Mouse (Mus musculus): ENCODE results near the gene Ptprd. TPM values are rescaled to one million over a fixed set of nuclear protein-coding genes. Genes with fewer than 3 reads are reported as not detected.

The Ptprd gene
- polyA plus RNA-seq, 1 experiment from 2014 or later = 14.9 TPM

DNA sequence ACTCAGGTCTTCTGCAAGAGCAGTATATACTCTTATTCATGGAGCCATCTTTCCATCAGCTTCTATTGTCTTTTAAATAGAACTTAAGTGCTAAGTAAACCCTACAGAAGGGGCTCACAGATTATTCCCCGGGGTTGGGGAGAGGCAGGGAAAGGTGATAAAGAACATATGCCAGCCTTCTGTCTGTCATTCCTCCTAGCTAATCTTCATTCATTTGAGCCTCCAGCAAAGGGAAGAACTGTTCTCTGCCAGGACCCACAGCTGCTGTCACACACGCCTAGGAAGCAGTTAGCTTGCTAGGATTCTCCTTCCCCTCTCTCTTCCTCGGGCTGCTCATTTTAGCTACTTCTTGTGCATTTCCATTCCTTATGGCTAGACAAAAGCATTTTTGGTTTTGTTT, 2205.0 kb downstream of the Ptprd start:
- 40% methylated on average over 3 of the region's 3 CpGs for WGBS
- ATAC-seq (peak; percentile 46), DNase-seq (ENCODE audit: low spot score) (peak; percentile 34)
- Histone ChIP-seq H3K9ac (replicated peaks; ENCODE audit: low read depth) (no peak overlapping the region), H3K36me3 (ENCODE audit: insufficient read depth, low read length) (no peaks in the 10 kb centered on the region), H3K27me3 (replicated peaks; ENCODE audit: insufficient read depth, low read length) (no peaks in the 10 kb centered on the region), H3K27ac (ENCODE audit: low read length) (peak overlapping the region; percentile 1; the same call in 1 of the 2 replicates), H3K9me3 (ENCODE audit: low read length) (no peaks in the 10 kb centered on the region), H3K4me2 (replicated peaks; ENCODE audit: low read depth, low read length) (no peak overlapping the region), H3K4me3 (ENCODE audit: low read depth, low read length) (no peak overlapping the region), H3K4me1 (ENCODE audit: insufficient read depth, low read depth, low read length) (no peaks in the 10 kb centered on the region)
- TF ChIP-seq EP300 (IDR thresholded peaks at IDR 0.05) = no peak
- no peak for TF ChIP-seq CTCF (IDR thresholded peaks at IDR 0.05)

DNA sequence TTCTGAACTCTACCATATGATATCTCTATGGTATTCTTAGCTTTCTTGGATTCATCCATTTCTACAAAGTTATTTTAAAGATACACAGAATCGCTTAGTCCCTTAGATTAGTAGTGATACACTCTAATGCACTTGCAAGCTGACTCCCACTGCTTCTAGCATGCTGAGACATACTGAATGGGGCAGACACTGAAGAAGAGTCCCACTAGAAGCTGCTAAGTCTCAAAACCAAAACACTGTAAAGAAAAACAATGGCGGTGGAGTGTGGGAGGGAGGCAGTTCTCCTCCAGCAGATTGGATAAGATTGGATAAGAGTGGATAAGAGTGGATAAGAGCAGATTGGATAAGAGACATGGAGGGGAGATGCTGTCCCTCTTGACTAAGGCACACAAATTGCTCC, 2207.6 kb downstream of the Ptprd start:
- H3K36me3 ChIP-seq (ENCODE audit: insufficient read depth, low read length) = no peaks in the 10 kb centered on the region
- no peaks in the 10 kb centered on the region for H3K4me1 ChIP-seq (ENCODE audit: insufficient read depth, low read depth, low read length)
- no peak for DNase-seq (ENCODE audit: low spot score)
- no peaks in the 10 kb centered on the region for H3K9me3 ChIP-seq (ENCODE audit: low read length)
- H3K9ac ChIP-seq (replicated peaks; ENCODE audit: low read depth) = no peak overlapping the region
- no peak for ATAC-seq
- no peak overlapping the region for H3K4me2 ChIP-seq (replicated peaks; ENCODE audit: low read depth, low read length)
- 84% methylated on average over 2 of the region's 2 CpGs for WGBS
- TF ChIP-seq EP300 (IDR thresholded peaks at IDR 0.05) = no peak
- no peak for TF ChIP-seq CTCF (IDR thresholded peaks at IDR 0.05)
- H3K4me3 ChIP-seq (ENCODE audit: low read depth, low read length) = no peak overlapping the region
- no peaks in the 10 kb centered on the region for H3K27me3 ChIP-seq (replicated peaks; ENCODE audit: insufficient read depth, low read length)
- no peak overlapping the region for H3K27ac ChIP-seq (ENCODE audit: low read length)

DNA sequence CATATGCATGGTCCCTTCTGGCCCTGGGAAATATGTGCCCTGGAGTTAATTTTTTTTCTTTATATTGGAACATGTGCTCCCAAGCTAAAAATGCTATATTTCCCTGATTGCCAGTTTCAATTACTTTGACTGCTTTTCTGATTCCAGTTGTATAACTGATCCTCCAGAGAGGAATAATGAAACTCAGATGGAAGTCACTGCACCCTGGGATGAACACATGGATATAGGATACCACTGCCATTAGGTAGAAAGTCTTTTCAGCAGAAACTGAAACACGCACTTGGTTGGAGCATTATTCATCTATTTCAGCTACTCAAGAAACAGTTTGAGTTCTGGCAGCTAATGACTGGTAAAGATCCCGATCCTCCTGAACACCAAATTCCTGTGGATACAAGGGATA, 2211.5 kb downstream of the Ptprd start:
- no peaks in the 10 kb centered on the region for H3K4me1 ChIP-seq (ENCODE audit: insufficient read depth, low read depth, low read length)
- WGBS = 92% methylated on average over 2 of the region's 2 CpGs
- H3K4me2 ChIP-seq (replicated peaks; ENCODE audit: low read depth, low read length) = no peak overlapping the region
- TF ChIP-seq EP300 (IDR thresholded peaks at IDR 0.05) (no peak), CTCF (IDR thresholded peaks at IDR 0.05) (no peak)
- H3K4me3 ChIP-seq (ENCODE audit: low read depth, low read length) = no peak overlapping the region
- H3K9ac ChIP-seq (replicated peaks; ENCODE audit: low read depth) = no peak overlapping the region
- H3K27ac ChIP-seq (ENCODE audit: low read length) = no peak overlapping the region
- H3K36me3 ChIP-seq (ENCODE audit: insufficient read depth, low read length) = no peaks in the 10 kb centered on the region
- ATAC-seq (no peak), DNase-seq (ENCODE audit: low spot score) (no peak)
- H3K9me3 ChIP-seq (ENCODE audit: low read length) = no peaks in the 10 kb centered on the region
- no peaks in the 10 kb centered on the region for H3K27me3 ChIP-seq (replicated peaks; ENCODE audit: insufficient read depth, low read length)

- no peaks in the 10 kb centered on the region for H3K27me3 ChIP-seq (replicated peaks; ENCODE audit: insufficient read depth, low read length)
- no peaks in the 10 kb centered on the region for H3K36me3 ChIP-seq (ENCODE audit: insufficient read depth, low read length)
- H3K9ac ChIP-seq (replicated peaks; ENCODE audit: low read depth) = no peak overlapping the region
- H3K4me3 ChIP-seq (ENCODE audit: low read depth, low read length) = no peak overlapping the region
- DNase-seq (ENCODE audit: low spot score) = no peak
- WGBS = 48% methylated on average over 4 of the region's 4 CpGs
- H3K27ac ChIP-seq (ENCODE audit: low read length) = no peak overlapping the region
- TF ChIP-seq EP300 (IDR thresholded peaks at IDR 0.05) (no peak), CTCF (IDR thresholded peaks at IDR 0.05) (no peak)
- H3K9me3 ChIP-seq (ENCODE audit: low read length) = no peaks in the 10 kb centered on the region
- no peaks in the 10 kb centered on the region for H3K4me1 ChIP-seq (ENCODE audit: insufficient read depth, low read depth, low read length)
- no peak overlapping the region for H3K4me2 ChIP-seq (replicated peaks; ENCODE audit: low read depth, low read length)
- no peak for ATAC-seq
Observed at GRCm38 (mm10) chr4:75995841-75996240, 2215.9 kb downstream of the Ptprd start.

DNA sequence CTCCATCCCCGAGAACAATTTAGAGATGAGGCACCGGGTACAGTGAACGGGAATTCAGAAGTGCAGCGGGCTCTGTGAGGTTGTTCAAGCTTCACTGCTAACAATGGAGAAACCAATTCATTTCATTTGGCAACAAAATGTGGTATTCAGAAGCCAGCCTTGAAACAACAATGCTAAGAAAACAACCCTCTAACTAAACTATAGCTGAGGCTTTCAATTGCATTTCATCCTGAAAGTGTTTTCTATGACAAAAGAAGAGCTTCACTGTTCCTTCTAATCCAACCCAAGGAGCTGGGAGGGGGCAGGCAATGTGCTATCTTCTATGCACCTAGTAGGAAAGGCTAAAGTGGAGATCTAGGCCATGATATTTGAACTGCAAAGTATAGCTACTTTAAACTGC, 2217.2 kb downstream of the Ptprd start:
- Histone ChIP-seq H3K27ac (ENCODE audit: low read length) (no peak overlapping the region), H3K4me2 (replicated peaks; ENCODE audit: low read depth, low read length) (no peak overlapping the region), H3K9ac (replicated peaks; ENCODE audit: low read depth) (no peak overlapping the region), H3K36me3 (ENCODE audit: insufficient read depth, low read length) (no peaks in the 10 kb centered on the region), H3K9me3 (ENCODE audit: low read length) (no peaks in the 10 kb centered on the region), H3K27me3 (replicated peaks; ENCODE audit: insufficient read depth, low read length) (no peaks in the 10 kb centered on the region), H3K4me3 (ENCODE audit: low read depth, low read length) (no peak overlapping the region), H3K4me1 (ENCODE audit: insufficient read depth, low read depth, low read length) (no peaks in the 10 kb centered on the region)
- 82% methylated on average over 4 of the region's 4 CpGs for WGBS
- no peak for ATAC-seq
- no peak for DNase-seq (ENCODE audit: low spot score)
- TF ChIP-seq EP300 (IDR thresholded peaks at IDR 0.05) (no peak), CTCF (IDR thresholded peaks at IDR 0.05) (no peak)

DNA sequence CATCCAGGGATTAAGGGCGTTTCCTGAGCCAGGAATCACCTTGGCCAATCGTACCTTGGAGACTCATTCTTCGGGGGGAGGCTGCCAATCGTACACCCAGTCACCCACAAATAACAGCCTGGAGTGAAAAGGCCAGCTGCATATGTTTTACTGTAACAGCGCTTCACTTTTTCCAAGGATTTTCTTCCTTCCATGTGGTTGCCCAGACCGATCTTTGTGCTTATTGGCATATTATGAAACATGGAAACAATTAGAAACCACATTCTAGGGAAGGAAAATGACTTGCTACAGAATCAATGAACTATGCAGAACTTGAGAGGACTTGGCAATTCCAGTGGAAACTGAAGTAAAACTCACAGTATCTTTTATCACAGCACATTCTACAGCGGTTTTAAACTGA, 2218.7 kb downstream of the Ptprd start:
- H3K36me3 ChIP-seq (ENCODE audit: insufficient read depth, low read length) = no peaks in the 10 kb centered on the region
- H3K27me3 ChIP-seq (replicated peaks; ENCODE audit: insufficient read depth, low read length) = no peaks in the 10 kb centered on the region
- WGBS = 88% methylated on average over 7 of the region's 7 CpGs
- H3K4me2 ChIP-seq (replicated peaks; ENCODE audit: low read depth, low read length) = no peak overlapping the region
- ATAC-seq (no peak), DNase-seq (ENCODE audit: low spot score) (no peak)
- H3K27ac ChIP-seq (ENCODE audit: low read length) = no peak overlapping the region
- no peak overlapping the region for H3K9ac ChIP-seq (replicated peaks; ENCODE audit: low read depth)
- TF ChIP-seq CTCF (IDR thresholded peaks at IDR 0.05) (no peak), EP300 (IDR thresholded peaks at IDR 0.05) (no peak)
- H3K4me1 ChIP-seq (ENCODE audit: insufficient read depth, low read depth, low read length) = no peaks in the 10 kb centered on the region
- no peaks in the 10 kb centered on the region for H3K9me3 ChIP-seq (ENCODE audit: low read length)
- H3K4me3 ChIP-seq (ENCODE audit: low read depth, low read length) = no peak overlapping the region

DNA sequence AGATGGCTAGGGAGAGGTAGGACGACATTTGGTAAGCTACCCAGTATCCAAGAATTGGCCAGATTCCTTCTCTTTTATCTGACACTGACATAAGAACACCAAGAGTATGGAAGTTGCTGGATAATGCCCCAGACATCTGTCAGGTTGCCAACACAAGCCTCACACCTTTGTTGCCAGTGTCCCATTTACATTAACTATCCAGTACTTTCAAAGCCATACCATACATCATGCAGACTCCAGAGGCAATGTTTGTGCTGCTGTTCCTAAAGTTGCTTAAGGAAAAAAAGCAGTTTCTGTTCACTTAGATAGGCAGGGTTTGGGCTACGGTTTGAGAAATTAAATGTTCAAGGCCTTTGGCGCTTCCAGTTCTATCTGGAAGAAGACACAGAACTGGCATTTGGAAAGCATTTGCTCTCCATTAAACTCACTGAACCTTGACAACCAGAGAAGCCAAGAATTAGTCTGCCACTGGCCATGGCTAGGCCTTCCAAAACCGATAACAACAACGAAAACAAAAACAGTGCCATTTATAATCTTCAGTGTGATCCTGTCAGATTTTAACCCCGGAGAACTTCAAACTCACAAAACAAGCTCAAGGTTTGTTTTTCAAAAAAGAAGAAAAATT, 2220.0 kb downstream of the Ptprd start:
- Histone ChIP-seq H3K36me3 (ENCODE audit: insufficient read depth, low read length) (no peaks in the 10 kb centered on the region), H3K27me3 (replicated peaks; ENCODE audit: insufficient read depth, low read length) (no peaks in the 10 kb centered on the region), H3K9ac (replicated peaks; ENCODE audit: low read depth) (no peak overlapping the region), H3K27ac (ENCODE audit: low read length) (no peak overlapping the region), H3K9me3 (ENCODE audit: low read length) (no peaks in the 10 kb centered on the region), H3K4me1 (ENCODE audit: insufficient read depth, low read depth, low read length) (no peaks in the 10 kb centered on the region), H3K4me3 (ENCODE audit: low read depth, low read length) (no peak overlapping the region), H3K4me2 (replicated peaks; ENCODE audit: low read depth, low read length) (no peak overlapping the region)
- WGBS = 77% methylated on average over 6 of the region's 6 CpGs
- TF ChIP-seq CTCF (IDR thresholded peaks at IDR 0.05) (no peak), EP300 (IDR thresholded peaks at IDR 0.05) (no peak)
- DNase-seq (ENCODE audit: low spot score) = no peak
- no peak for ATAC-seq

Data from lung, postnatal 0 days (tissue).